ENCODE assay signal across 7 mouse cellular contexts in genomic region chr13:54282861-54283206, GRCm38 (mm10).
DNase-seq lines count a peak whose midpoint lies in the region; ATAC-seq and TF ChIP-seq lines count a peak whose summit lies in the region.

No protein-coding gene starts in this region.

- H3K9me3 ChIP-seq in E14TG2a.4 (ENCODE audit: low read length): peaks cover 8% of the 10 kb centered on the region; the same call in 1 of the 2 replicates
- peaks cover 3% of the 10 kb centered on the region; the same call in 1 of the 2 replicates for H3K9me3 ChIP-seq in heart, embryonic 14.5 days (ENCODE audit: control insufficient read depth, low read length)
- H3K9me3 ChIP-seq in neural tube, embryonic 12.5 days: no peaks in the 10 kb centered on the region

- no peak for TF ChIP-seq CTCF in E14TG2a.4 (conservative IDR thresholded peaks at IDR 0.05; ENCODE audit: low read length)

- peaks cover 56% of the 10 kb centered on the region for H3K27me3 ChIP-seq in E14TG2a.4 (ENCODE audit: insufficient read depth, low read length)
- H3K27me3 ChIP-seq in heart, embryonic 14.5 days (ENCODE audit: control insufficient read depth, insufficient read depth, low read length): 0 out of 2 replicates have a peak, but pooled peaks cover 11% of the 10 kb centered on the region
- peaks cover 5% of the 10 kb centered on the region; the same call in 1 of the 2 replicates for H3K27me3 ChIP-seq in neural tube, embryonic 12.5 days (replicated peaks)

- peak; percentile 84 for DNase-seq in Muller cell, postnatal 12 days (ENCODE audit: inconsistent ontology term)
- DNase-seq in kidney, postnatal 4 days: peak; percentile 47 to 59
- DNase-seq in adrenal gland, adult 8-10 months: no peak
- no peak for DNase-seq in left cerebral cortex, adult 18-20 months (ENCODE audit: low spot score in 2 of 2)

- peak overlapping the region; percentile 35; the same call in 1 of the 2 replicates for H3K9ac ChIP-seq in heart, embryonic 14.5 days (ENCODE audit: low read length)
- no peak overlapping the region for H3K9ac ChIP-seq in neural tube, embryonic 12.5 days

- peaks cover 15% of the 10 kb centered on the region for H3K4me1 ChIP-seq in E14TG2a.4 (replicated peaks; ENCODE audit: low read depth, low read length)
- peaks cover 9 to 10% of the 10 kb centered on the region in 2 experiments; a peak in 3 of 4 replicates for H3K4me1 ChIP-seq in heart, embryonic 14.5 days (ENCODE audit: control insufficient read depth in 2 of 2, insufficient read depth in 2 of 2, low read length in 2 of 2)
- peaks cover 16% of the 10 kb centered on the region; the same call in 1 of the 2 replicates for H3K4me1 ChIP-seq in neural tube, embryonic 12.5 days

- 0 out of 2 replicates have a peak overlapping the region, but pooled peaks have one; percentile 7 for H3K4me3 ChIP-seq in E14TG2a.4 (replicated peaks; ENCODE audit: low read length)
- peak overlapping the region in 1 of 2 experiments; percentile 22; a peak in 1 of 4 replicates for H3K4me3 ChIP-seq in heart, embryonic 14.5 days (ENCODE audit: control insufficient read depth in 1 of 2, insufficient read depth in 1 of 2, low read depth in 1 of 2, low read length in 2 of 2)
- H3K4me3 ChIP-seq in neural tube, embryonic 12.5 days: no peak overlapping the region

- H3K27ac ChIP-seq in heart, embryonic 14.5 days (replicated peaks in 1 of 2; ENCODE audit: control insufficient read depth in 1 of 2, insufficient read depth in 1 of 2, low read depth in 2 of 2, low read length in 2 of 2): no peak overlapping the region
- H3K27ac ChIP-seq in neural tube, embryonic 12.5 days: no peak overlapping the region

- peak overlapping the region; percentile 55 for H3K4me2 ChIP-seq in heart, embryonic 14.5 days (ENCODE audit: low read length)
- H3K4me2 ChIP-seq in neural tube, embryonic 12.5 days (replicated peaks): peak overlapping the region; percentile 51

- 9% methylated on average over 10 of the region's 10 CpGs for WGBS in heart, embryonic 14.5 days
- WGBS in neural tube, embryonic 12.5 days: 3% methylated on average over 10 of the region's 10 CpGs

- no peaks in the 10 kb centered on the region for H3K36me3 ChIP-seq in E14TG2a.4 (ENCODE audit: insufficient read depth, low read length)
- H3K36me3 ChIP-seq in heart, embryonic 14.5 days (ENCODE audit: control insufficient read depth, insufficient read depth, low read length): no peaks in the 10 kb centered on the region
- no peaks in the 10 kb centered on the region for H3K36me3 ChIP-seq in neural tube, embryonic 12.5 days

- no peak for ATAC-seq in heart, embryonic 14.5 days (ENCODE audit: insufficient number of reproducible peaks, insufficient read depth, low FRiP score, low read depth)
- peak; percentile 75 for ATAC-seq in neural tube, embryonic 12.5 days (ENCODE audit: low FRiP score, low read depth)

Comparison
In these comparisons a context has a peak if more than half of its experiments do, and no peak if none do; other contexts are left out.
1. DNase-seq: peak in Muller cell, postnatal 12 days (single experiment) and kidney, postnatal 4 days (2 of 2); none in adrenal gland, adult 8-10 months (single experiment) and left cerebral cortex, adult 18-20 months (0 of 2).